Mouse (Mus musculus) intestine, postnatal 0 days (tissue): Measurements from ENCODE around the gene Rgmb. TPM values are rescaled to one million over a fixed set of nuclear protein-coding genes. Genes with fewer than 3 reads are reported as not detected.

Experiments
- ATAC-seq: fragments of 200-750 bp; cut with Nextera tagmentation; 2 replicates; pipeline ENCODE4 v1.8.0; 2017; ENCODE audit warnings: mild to moderate bottlenecking, moderate TSS enrichment, moderate library complexity
- H3K27ac ChIP-seq: fragments of 300-500 bp; sonication (generic); 2 replicates; pipeline ENCODE4 v1.5.1; 2014; ENCODE audit warnings: mild to moderate bottlenecking, low read depth, low read length, moderate library complexity
- H3K27me3 ChIP-seq: fragments of 300-500 bp; sonication (generic); replicated peaks from 2 replicates; pipeline ENCODE4 v1.6.1; 2014; ENCODE audit warnings: low read length, mixed read lengths; ENCODE audit not compliant: control insufficient read depth, insufficient read depth
- H3K36me3 ChIP-seq: fragments of 300-500 bp; sonication (generic); 2 replicates; pipeline ENCODE4 v1.6.1; 2014; ENCODE audit warnings: mild to moderate bottlenecking, moderate library complexity; ENCODE audit not compliant: control insufficient read depth, insufficient read depth
- H3K4me1 ChIP-seq: fragments of 300-500 bp; sonication (generic); replicated peaks from 2 replicates; pipeline ENCODE4 v1.6.1; 2014; ENCODE audit warnings: antibody characterized with exemption, low read length, mixed read lengths; ENCODE audit not compliant: control insufficient read depth, insufficient read depth
- H3K4me2 ChIP-seq: fragments of 300-500 bp; sonication (generic); replicated peaks from 2 replicates; pipeline ENCODE4 v1.6.1; 2014; ENCODE audit warnings: low read depth, mild to moderate bottlenecking, moderate library complexity
- H3K4me3 ChIP-seq: fragments of 300-500 bp; sonication (generic); 2 replicates; pipeline ENCODE4 v1.5.1; 2014; ENCODE audit warnings: low read depth, low read length
- H3K9ac ChIP-seq: fragments of 300-500 bp; sonication (generic); 2 replicates; pipeline ENCODE4 v1.6.1; 2014; ENCODE audit warnings: mild to moderate bottlenecking, low read depth, low read length
- H3K9me3 ChIP-seq: fragments of 300-500 bp; sonication (generic); 2 replicates; pipeline ENCODE4 v1.6.1; 2016; ENCODE audit warnings: mixed run types; ENCODE audit not compliant: control insufficient read depth
- CTCF ChIP-seq: sonication (generic); IDR thresholded peaks from 2 replicates; pipeline ENCODE4 v1.5.1; 2016; ENCODE audit warnings: low read depth, mild to moderate bottlenecking, control low read depth, antibody characterized with exemption, moderate library complexity
- WGBS: fragments of 180-500 bp; shearing (Covaris S2); extraction: QIAGEN DNeasy Blood & Tissue Kit; methylation state at CpG from one replicate; pipeline ENCODE4 v1.1.7; 2014; 5-methylcytosine and 5-hydroxymethylcytosine counted together
- polyA plus RNA-seq: library from polyadenylated mRNA; unstranded; fragments of >200 nt; fragmentation: Nextera tagmentation; extraction: Ambion mirVana; gene quantifications from 2 replicates; pipeline ENCODE4 v1.2.1, GENCODE M21; 2015

The Rgmb gene
- polyA plus RNA-seq, 1 experiment from 2014 or later: 27.7 TPM

DNA sequence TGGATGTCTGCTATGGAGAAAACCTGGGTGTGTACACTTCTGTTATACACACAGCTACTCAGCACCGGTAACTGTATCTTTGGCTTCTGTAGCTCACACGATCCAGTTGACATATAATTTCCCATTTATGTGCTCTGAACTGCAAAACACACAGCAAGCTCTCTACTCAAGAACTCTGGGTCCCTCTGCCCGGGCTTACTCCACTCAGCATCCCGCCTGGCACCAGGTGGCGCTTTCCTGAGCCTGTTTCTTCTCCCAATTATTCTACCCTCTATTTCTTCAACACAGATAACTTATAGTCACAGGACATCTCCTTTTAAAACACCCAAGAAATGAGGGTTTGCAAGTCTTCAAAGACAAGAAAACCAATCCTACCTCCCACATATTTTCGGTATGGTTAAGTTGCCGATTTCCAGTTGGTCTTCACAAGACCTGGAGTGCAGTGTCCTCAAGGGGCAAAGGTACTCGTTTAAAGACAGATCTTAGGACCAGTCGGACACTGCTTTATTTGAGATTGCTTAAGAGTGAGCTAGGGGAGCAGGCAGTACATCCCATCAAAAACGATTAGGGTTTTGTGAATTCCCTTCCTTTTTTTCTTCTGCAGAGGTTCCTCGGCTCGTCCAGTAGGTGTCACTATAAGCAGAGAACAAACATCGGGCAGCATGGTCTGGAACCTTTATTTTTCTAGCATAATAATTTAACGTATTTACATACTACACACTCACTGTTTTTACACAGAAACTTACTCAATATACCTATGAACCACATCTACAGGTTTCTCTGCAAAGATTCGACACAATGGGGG lies 26.6 kb downstream of the Rgmb start:
- peak; percentile 78 for TF ChIP-seq CTCF
- Histone ChIP-seq H3K4me2 (no peak overlapping the region), H3K4me1 (no peaks in the 10 kb centered on the region), H3K9me3 (no peaks in the 10 kb centered on the region), H3K27me3 (no peaks in the 10 kb centered on the region), H3K27ac (no peak overlapping the region), H3K9ac (no peak overlapping the region), H3K36me3 (peaks cover 18% of the 10 kb centered on the region; the same call in 1 of the 2 replicates), H3K4me3 (no peak overlapping the region)
- ATAC-seq: 0 out of 2 replicates have a peak, but pooled peaks have one; percentile 22
- 49% methylated on average over 15 of the region's 15 CpGs for whole genome bisulfite sequencing

DNA sequence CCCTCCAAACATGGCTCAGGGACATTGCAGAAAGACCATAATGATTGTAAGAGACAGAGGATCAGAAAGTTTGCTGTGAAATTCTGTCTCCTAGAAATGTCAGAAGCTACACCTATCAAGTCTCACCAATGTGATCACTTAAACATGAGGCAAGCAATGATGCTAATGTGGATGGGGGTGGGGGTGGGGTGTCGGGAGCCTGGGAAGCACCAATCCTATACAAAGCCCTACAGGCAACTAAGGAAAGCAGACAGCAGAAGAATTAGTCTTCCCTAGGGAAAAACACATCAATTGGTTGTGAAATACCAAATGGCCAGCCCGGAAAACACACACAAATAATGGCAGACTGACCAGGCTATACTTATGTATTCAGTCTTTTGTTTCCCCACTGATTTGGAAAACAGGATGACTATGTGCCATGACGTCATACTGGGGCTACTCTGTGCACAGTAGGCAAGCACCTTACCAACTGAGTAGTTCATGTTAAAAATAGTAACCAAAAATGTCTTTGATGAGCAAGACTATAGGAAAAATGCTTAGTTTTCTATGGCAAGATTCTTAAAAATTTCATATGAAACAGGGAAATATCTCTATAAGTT lies 31.5 kb downstream of the Rgmb start:
- no peak overlapping the region for H3K4me2 ChIP-seq
- no peak overlapping the region for H3K4me3 ChIP-seq
- no peak for ATAC-seq
- no peaks in the 10 kb centered on the region for H3K27me3 ChIP-seq
- no peak for TF ChIP-seq CTCF
- WGBS: 78% methylated on average over 3 of the region's 3 CpGs
- H3K36me3 ChIP-seq: no peaks in the 10 kb centered on the region
- no peak overlapping the region for H3K27ac ChIP-seq
- no peaks in the 10 kb centered on the region for H3K9me3 ChIP-seq
- H3K4me1 ChIP-seq: no peaks in the 10 kb centered on the region
- H3K9ac ChIP-seq: no peak overlapping the region

DNA sequence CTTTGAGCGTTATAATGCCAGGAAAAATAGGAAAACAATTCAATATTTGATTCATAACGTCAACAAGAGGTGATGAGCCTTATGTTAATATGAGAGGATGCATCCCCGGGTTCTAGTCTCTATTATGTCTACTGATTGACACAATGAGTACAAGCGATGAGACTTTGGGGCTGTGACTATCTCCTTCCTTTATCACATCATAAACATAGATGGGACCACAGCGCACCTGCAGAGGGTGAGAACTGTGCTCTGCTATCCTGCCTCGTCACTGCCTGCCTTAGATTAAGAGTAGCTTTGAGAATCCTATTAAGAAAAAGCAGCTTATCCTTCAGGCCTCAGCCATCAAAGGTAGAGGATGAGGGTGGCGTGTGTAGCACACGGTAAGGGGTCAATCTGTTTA lies 40.1 kb downstream of the Rgmb start:
- no peaks in the 10 kb centered on the region for H3K9me3 ChIP-seq
- H3K4me3 ChIP-seq: no peak overlapping the region
- no peak overlapping the region for H3K27ac ChIP-seq
- no peaks in the 10 kb centered on the region for H3K27me3 ChIP-seq
- no peak for ATAC-seq
- TF ChIP-seq CTCF: no peak
- H3K36me3 ChIP-seq: no peaks in the 10 kb centered on the region
- H3K9ac ChIP-seq: no peak overlapping the region
- H3K4me2 ChIP-seq: no peak overlapping the region
- no peaks in the 10 kb centered on the region for H3K4me1 ChIP-seq
- 89% methylated on average over 8 of the region's 8 CpGs for WGBS

DNA sequence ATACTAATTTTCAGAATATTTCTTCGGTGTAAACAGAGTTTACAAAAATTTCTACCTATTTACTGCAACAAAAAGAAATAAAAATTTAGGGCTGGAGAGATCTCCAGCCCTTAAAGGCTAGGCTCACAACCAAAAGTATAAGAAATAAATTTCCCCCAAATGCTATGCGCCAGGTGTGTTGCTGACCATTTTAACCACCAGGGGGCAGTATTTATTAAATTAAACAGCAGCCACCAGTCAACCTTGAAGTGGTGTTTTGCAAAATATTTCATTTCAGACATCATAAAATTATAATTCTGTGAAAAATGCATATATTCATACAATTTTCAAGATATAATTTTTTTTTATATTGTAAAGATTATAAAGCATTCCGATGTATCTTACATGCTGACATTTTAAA lies 43.8 kb downstream of the Rgmb start:
- H3K9me3 ChIP-seq: no peaks in the 10 kb centered on the region
- no peak overlapping the region for H3K27ac ChIP-seq
- H3K9ac ChIP-seq: no peak overlapping the region
- peak; percentile 62 for TF ChIP-seq CTCF
- H3K4me2 ChIP-seq: no peak overlapping the region
- no peak overlapping the region for H3K4me3 ChIP-seq
- no peaks in the 10 kb centered on the region for H3K27me3 ChIP-seq
- no peak for ATAC-seq
- 25% methylated on average over 3 of the region's 3 CpGs for WGBS
- no peaks in the 10 kb centered on the region for H3K36me3 ChIP-seq
- no peaks in the 10 kb centered on the region for H3K4me1 ChIP-seq

DNA sequence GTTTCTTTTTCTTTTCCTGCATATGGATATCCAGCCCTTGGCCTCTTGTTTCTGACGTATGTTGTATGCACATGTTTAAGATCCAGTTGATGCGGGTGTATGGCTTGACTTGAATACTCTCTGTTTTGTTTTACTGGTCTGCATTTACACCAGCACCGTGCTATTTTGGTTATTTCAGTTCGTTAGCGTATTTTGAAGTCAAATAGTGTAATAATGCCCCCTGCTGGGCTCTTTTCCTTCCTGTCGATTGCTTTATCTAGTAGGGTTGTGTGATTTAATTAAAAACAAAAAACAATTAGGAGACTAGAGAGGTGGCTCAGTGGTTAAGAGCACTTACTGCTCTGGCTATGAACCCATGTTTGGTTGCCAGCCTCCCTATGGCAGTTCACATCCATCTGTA lies 52.9 kb downstream of the Rgmb start:
- no peaks in the 10 kb centered on the region for H3K36me3 ChIP-seq
- no peak for TF ChIP-seq CTCF
- WGBS: 84% methylated on average over 6 of the region's 6 CpGs
- no peak overlapping the region for H3K9ac ChIP-seq
- H3K4me1 ChIP-seq: no peaks in the 10 kb centered on the region
- H3K27ac ChIP-seq: no peak overlapping the region
- H3K4me3 ChIP-seq: no peak overlapping the region
- H3K27me3 ChIP-seq: no peaks in the 10 kb centered on the region
- H3K4me2 ChIP-seq: no peak overlapping the region
- ATAC-seq: no peak
- no peaks in the 10 kb centered on the region for H3K9me3 ChIP-seq

DNA sequence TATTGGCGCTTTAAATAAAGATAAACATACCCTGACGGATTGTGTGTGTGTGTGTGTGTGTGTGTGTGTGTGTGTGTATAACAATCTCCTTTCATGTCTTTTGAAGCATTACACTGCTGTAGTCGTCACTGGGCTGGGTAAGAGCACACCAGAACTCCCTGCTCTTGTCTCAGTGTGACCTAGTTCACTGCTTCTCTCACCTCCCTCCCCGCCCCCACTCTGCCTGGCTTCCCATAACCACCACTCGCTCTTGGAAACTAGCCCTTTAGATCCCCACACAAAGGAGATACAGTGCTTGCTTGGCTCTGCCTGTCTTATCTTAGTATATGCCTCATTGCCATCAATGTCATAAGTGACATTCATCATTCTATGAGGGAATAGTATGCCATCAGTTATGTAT lies 54.5 kb downstream of the Rgmb start:
- H3K9me3 ChIP-seq: no peaks in the 10 kb centered on the region
- H3K4me3 ChIP-seq: no peak overlapping the region
- H3K4me1 ChIP-seq: no peaks in the 10 kb centered on the region
- no peak for TF ChIP-seq CTCF
- 57% methylated on average over 5 of the region's 5 CpGs for WGBS
- H3K36me3 ChIP-seq: no peaks in the 10 kb centered on the region
- no peak overlapping the region for H3K27ac ChIP-seq
- no peak for ATAC-seq
- H3K9ac ChIP-seq: no peak overlapping the region
- H3K4me2 ChIP-seq: no peak overlapping the region
- H3K27me3 ChIP-seq: no peaks in the 10 kb centered on the region
